29 mouse cellular contexts compared by ENCODE assay signal in the genomic region with DNA sequence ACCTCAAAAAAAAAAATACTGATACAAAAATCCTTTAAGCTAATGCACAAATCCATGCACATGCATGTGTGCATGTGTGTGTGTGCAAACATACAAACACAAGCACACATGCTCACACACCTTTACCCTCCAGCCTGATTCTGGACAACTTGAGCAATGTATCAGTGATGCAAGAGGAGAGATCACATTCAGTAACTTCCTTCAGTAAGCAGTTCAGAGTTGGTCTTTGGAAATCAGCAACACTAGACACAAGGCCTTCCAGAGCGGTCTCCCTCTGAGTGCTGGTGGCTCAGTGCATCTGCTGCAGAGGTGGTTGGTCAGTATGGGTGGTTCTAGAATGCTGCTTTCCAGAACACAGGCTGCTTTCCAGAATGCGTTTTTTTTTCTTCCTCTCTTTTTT. TPM values are rescaled to one million over a fixed set of nuclear protein-coding genes. Genes with fewer than 3 reads are reported as not detected.
DNase-seq lines count a peak whose midpoint lies in the region; ATAC-seq and TF ChIP-seq lines count a peak whose summit lies in the region.
"Had no signal": no experiment of that assay in that cellular context is flagged by ENCODE, and none has a peak within 500 bp of the region (broad histone marks: within the 10 kb centered on the region; RNA-seq: fewer than 3 reads in every experiment).

No protein-coding gene starts in this region.

- H3K4me3 ChIP-seq in liver, adult 2 months (ENCODE audit: insufficient read depth, low read depth, low read length), result no peak overlapping the region
- no peak overlapping the region for H3K4me3 ChIP-seq in liver, embryonic 12.5 days
- H3K4me3 ChIP-seq in liver, postnatal 0 days (ENCODE audit: low read depth, low read length), result no peak overlapping the region
- H3K4me3 ChIP-seq: forebrain, embryonic 10.5 days; forebrain, embryonic 13.5 days; heart, adult 2 months; heart, embryonic 10.5 days; heart, embryonic 13.5 days; hindbrain, embryonic 12.5 days; hindbrain, embryonic 15.5 days had no signal

- no peak for TF ChIP-seq CTCF in liver, adult 2 months (IDR thresholded peaks at IDR 0.05; ENCODE audit: low read depth, low read length)
- TF ChIP-seq CTCF in liver, postnatal 0 days (IDR thresholded peaks at IDR 0.05; ENCODE audit: low read depth), result no peak

- no peak for ATAC-seq in liver, embryonic 12.5 days
- peak; percentile 71 for ATAC-seq in liver, postnatal 0 days
- 0 out of 2 replicates have a peak, but pooled peaks have one; percentile 26 for ATAC-seq in neutrophil, adult 5-6 weeks (ENCODE audit: extremely low read depth, insufficient number of reproducible peaks, low FRiP score, poor library complexity, severe bottlenecking)
- ATAC-seq: forebrain, embryonic 13.5 days; forebrain, postnatal 0 days; Patski had no signal

- no peaks in the 10 kb centered on the region for H3K27me3 ChIP-seq in liver, adult 2 months (ENCODE audit: control insufficient read depth, insufficient read depth, low read length)
- H3K27me3 ChIP-seq in liver, embryonic 12.5 days (replicated peaks), result no peaks in the 10 kb centered on the region
- H3K27me3 ChIP-seq in liver, postnatal 0 days (ENCODE audit: insufficient read depth, low read length), result no peaks in the 10 kb centered on the region
- H3K27me3 ChIP-seq: CH12.LX; forebrain, embryonic 13.5 days; heart, embryonic 13.5 days; hindbrain, embryonic 12.5 days; hindbrain, embryonic 15.5 days; Patski had no signal

- H3K4me1 ChIP-seq in liver, adult 2 months (ENCODE audit: control insufficient read depth, insufficient read depth, low read length), result peaks cover 50% of the 10 kb centered on the region
- H3K4me1 ChIP-seq in liver, embryonic 12.5 days, result peaks cover 81% of the 10 kb centered on the region
- peaks cover 52% of the 10 kb centered on the region for H3K4me1 ChIP-seq in liver, postnatal 0 days (ENCODE audit: insufficient read depth)
- H3K4me1 ChIP-seq: forebrain, embryonic 10.5 days; forebrain, embryonic 13.5 days had no signal

- peak; percentile 47; the same call in 1 of the 2 replicates for TF ChIP-seq EP300 in liver, postnatal 0 days (IDR thresholded peaks at IDR 0.05; ENCODE audit: low read depth)

- no peaks in the 10 kb centered on the region for H3K36me3 ChIP-seq in liver, adult 2 months (ENCODE audit: control insufficient read depth, insufficient read depth, low read length)
- H3K36me3 ChIP-seq in liver, embryonic 12.5 days, result 0 out of 2 replicates have a peak, but pooled peaks cover 4% of the 10 kb centered on the region
- H3K36me3 ChIP-seq in liver, postnatal 0 days (replicated peaks; ENCODE audit: insufficient read depth, low read length), result peaks cover 10% of the 10 kb centered on the region; the same call in 1 of the 2 replicates
- H3K36me3 ChIP-seq: forebrain, embryonic 10.5 days; G1E; heart, embryonic 10.5 days; heart, embryonic 13.5 days; hindbrain, embryonic 12.5 days; hindbrain, embryonic 15.5 days had no signal

- peak overlapping the region; percentile 51 for H3K27ac ChIP-seq in liver, adult 2 months (replicated peaks; ENCODE audit: insufficient read depth, low read depth, low read length)
- no peak overlapping the region for H3K27ac ChIP-seq in liver, embryonic 12.5 days
- peak overlapping the region; percentile 79 for H3K27ac ChIP-seq in liver, postnatal 0 days (ENCODE audit: low read depth)
- H3K27ac ChIP-seq: forebrain, embryonic 10.5 days; forebrain, embryonic 13.5 days; heart, adult 2 months; heart, embryonic 10.5 days; heart, embryonic 13.5 days; hindbrain, embryonic 12.5 days; hindbrain, embryonic 15.5 days had no signal

- no peak overlapping the region for H3K4me2 ChIP-seq in liver, embryonic 12.5 days
- no peak overlapping the region for H3K4me2 ChIP-seq in liver, postnatal 0 days (ENCODE audit: low read depth, low read length)
- H3K4me2 ChIP-seq: forebrain, embryonic 13.5 days; heart, embryonic 13.5 days; hindbrain, embryonic 12.5 days; hindbrain, embryonic 15.5 days had no signal

- H3K9ac ChIP-seq in liver, adult 2 months (ENCODE audit: low read depth, low read length), result no peak overlapping the region
- H3K9ac ChIP-seq in liver, embryonic 12.5 days, result no peak overlapping the region
- H3K9ac ChIP-seq in liver, postnatal 0 days (replicated peaks), result 0 out of 2 replicates have a peak overlapping the region, but pooled peaks have one; percentile 16
- H3K9ac ChIP-seq: forebrain, embryonic 13.5 days; forebrain, postnatal 0 days; heart, embryonic 13.5 days; hindbrain, embryonic 12.5 days; hindbrain, embryonic 15.5 days had no signal

- no peak for TF ChIP-seq POLR2A in liver, adult 2 months (IDR thresholded peaks at IDR 0.05; ENCODE audit: extremely low read depth, insufficient read depth, low read length)

- 38% methylated on average over 2 of the region's 2 CpGs for WGBS in liver, adult 2 months
- 69% methylated on average over 2 of the region's 2 CpGs for WGBS in liver, embryonic 12.5 days (ENCODE audit: insufficient replicate concordance)
- 77% methylated on average over 2 of the region's 2 CpGs for WGBS in liver, postnatal 0 days (ENCODE audit: insufficient replicate concordance)

- peaks cover 59% of the 10 kb centered on the region for H3K79me2 ChIP-seq in liver, adult 2 months (ENCODE audit: control insufficient read depth, insufficient read depth, low read length)

- no peaks in the 10 kb centered on the region for H3K9me3 ChIP-seq in liver, embryonic 12.5 days (replicated peaks)
- H3K9me3 ChIP-seq in liver, postnatal 0 days (ENCODE audit: low read length), result no peaks in the 10 kb centered on the region
- H3K9me3 ChIP-seq: forebrain, embryonic 10.5 days; forebrain, embryonic 13.5 days; G1E; heart, embryonic 10.5 days; heart, embryonic 13.5 days; hindbrain, embryonic 12.5 days; hindbrain, embryonic 15.5 days had no signal

- DNase-seq in liver, adult 2 months (ENCODE audit: extremely low read depth, low read depth, low spot score), result peak; percentile 89
- DNase-seq in lung, postnatal 36 days, result peak; percentile 51
- DNase-seq in lung, postnatal 25 days (ENCODE audit: low spot score), result no peak
- DNase-seq in liver, postnatal 0 days, result no peak
- DNase-seq in thymus, adult 18-20 months, result no peak
- no peak for DNase-seq in cerebellum, postnatal 4 days (ENCODE audit: low spot score in 2 of 2)
- DNase-seq: adrenal gland, adult 2 months; adrenal gland, postnatal 14 days; B cell, adult 2 months; cerebellum, adult 11 months; cerebellum, adult 2 months; cerebellum, adult 9-11 months; cerebellum, postnatal 25 days; forebrain, postnatal 0 days; gastrocnemius, postnatal 25 days; heart, adult 2 months; heart, postnatal 14 days; heart, postnatal 4 days had no signal

RNA-seq across cellular contexts. Expression of a gene that starts 46.8 kb away (rescaled TPM):
- total RNA-seq in liver, adult 2 months (2014; rRNA removed), result 70.0 and 89.0 TPM in 2 replicates
- 28.5 and 30.3 TPM in 2 replicates for polyA plus RNA-seq in liver, adult 2 months (2012; rRNA removed)
- polyA plus RNA-seq in liver, embryonic 12.5 days (2016; fragmentation: Nextera tagmentation; extraction: Ambion mirVana), result 18.1 and 20.1 TPM in 2 replicates
- polyA plus RNA-seq in liver, postnatal 0 days (2015; fragmentation: Nextera tagmentation; extraction: Ambion mirVana), result 28.9 and 31.3 TPM in 2 replicates
- 28.7 and 32.2 TPM in 2 replicates for total RNA-seq in neutrophil, adult 5-6 weeks (2017)

Comparison
In these comparisons a context has a peak if more than half of its experiments do, and no peak if none do; other contexts are left out.
1. DNase-seq: peak in liver, adult 2 months (single experiment) and lung, postnatal 36 days (single experiment); none in lung, postnatal 25 days (single experiment), liver, postnatal 0 days (single experiment), thymus, adult 18-20 months (0 of 2) and cerebellum, postnatal 4 days (0 of 2).